Mouse (Mus musculus) splenic B cell, adult 2 months (primary cell): Measurements from ENCODE around the gene Icosl.
"Not testable (repeated sequence)": the region's sequence is repeated elsewhere in the genome, so short reads cannot be mapped to it uniquely, and the experiment has no call there.

ENCODE experiments used
- DNase-seq: peaks from one replicate; pipeline ENCODE4 v3.0.0-alpha.2; 2011; ENCODE audit warnings: low read depth, low spot score
- H3K27me3 ChIP-seq: 2 replicates; pipeline ENCODE4 v1.6.1; 2012; ENCODE audit warnings: mild to moderate bottlenecking, low read length, moderate library complexity, mixed read lengths; ENCODE audit not compliant: control insufficient read depth, poor library complexity, insufficient read depth, severe bottlenecking
- H3K36me3 ChIP-seq: 2 replicates; pipeline ENCODE4 v1.6.1; 2012; ENCODE audit warnings: mild to moderate bottlenecking, low read length, moderate library complexity, mixed read lengths; ENCODE audit not compliant: control insufficient read depth, poor library complexity, insufficient read depth, severe bottlenecking

Gene Icosl

GRCm38 (mm10) chr10:78069101-78070011 lies at the start of gene Icosl:
Gene Icosl (plus strand): TSS chr10:78069302.
- peak; percentile 91 for DNase-seq
- Histone ChIP-seq H3K36me3 (peaks cover 31% of the 10 kb centered on the region), H3K27me3 (no peaks in the 10 kb centered on the region)

GRCm38 (mm10) chr10:78019984-78020383 lies 49.1 kb upstream of the Icosl start:
- DNase-seq, H3K36me3 ChIP-seq, H3K27me3 ChIP-seq: not testable (repeated sequence)

GRCm38 (mm10) chr10:78025453-78025852 lies 43.6 kb upstream of the Icosl start:
- not testable (repeated sequence) for H3K27me3 ChIP-seq, H3K36me3 ChIP-seq
- DNase-seq: peak; percentile 54

DNA sequence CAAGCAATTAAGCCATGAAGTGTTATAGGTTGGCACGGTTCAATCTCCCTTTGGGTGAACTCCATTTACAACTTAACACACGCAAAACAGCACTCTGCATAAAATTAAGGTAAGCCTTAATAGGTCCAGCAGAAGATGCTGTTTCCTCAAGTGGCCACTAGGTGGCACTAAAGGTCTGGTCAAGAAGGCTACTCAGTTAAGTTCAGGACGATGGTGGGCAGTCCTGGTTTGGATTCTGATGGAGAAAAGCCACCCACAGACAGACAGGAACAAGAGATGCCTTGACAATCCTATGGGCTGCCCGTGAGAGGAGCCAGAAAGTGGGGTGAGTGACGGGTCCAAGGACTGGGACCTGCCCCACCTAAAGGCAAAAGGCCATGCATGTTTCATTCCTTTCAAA lies 41.0 kb upstream of the Icosl start:
- DNase-seq: peak; percentile 90
- Histone ChIP-seq H3K36me3 (no peaks in the 10 kb centered on the region), H3K27me3 (no peaks in the 10 kb centered on the region)

DNA sequence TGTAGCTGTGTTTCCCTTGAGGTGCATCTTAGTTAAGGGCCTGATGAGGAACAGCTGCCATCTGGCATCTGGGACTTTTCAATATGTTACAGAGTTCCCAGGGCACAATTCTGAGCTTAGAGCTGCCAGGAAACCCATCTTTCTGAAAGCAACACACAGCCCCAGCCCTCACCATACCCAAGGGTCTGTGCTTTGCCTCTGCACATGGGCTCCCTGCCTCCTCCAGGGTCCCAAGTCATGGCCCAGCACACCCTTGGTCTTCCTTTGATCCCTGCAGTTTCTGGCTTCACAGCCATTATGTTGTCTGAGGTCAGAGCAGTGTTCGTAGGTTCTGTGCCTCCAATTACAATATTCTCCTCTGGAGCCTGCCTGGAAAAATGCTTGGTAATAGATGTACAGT lies 40.0 kb upstream of the Icosl start:
- Histone ChIP-seq H3K27me3 (no peaks in the 10 kb centered on the region), H3K36me3 (no peaks in the 10 kb centered on the region)
- DNase-seq: no peak

- DNase-seq: no peak
- Histone ChIP-seq H3K36me3 (no peaks in the 10 kb centered on the region), H3K27me3 (no peaks in the 10 kb centered on the region)
Observed at GRCm38 (mm10) chr10:78031987-78032386, 37.1 kb upstream of the Icosl start.

- Histone ChIP-seq H3K27me3 (no peaks in the 10 kb centered on the region), H3K36me3 (no peaks in the 10 kb centered on the region)
- no peak for DNase-seq
Observed at GRCm38 (mm10) chr10:78037139-78037538, 32.0 kb upstream of the Icosl start.

DNA sequence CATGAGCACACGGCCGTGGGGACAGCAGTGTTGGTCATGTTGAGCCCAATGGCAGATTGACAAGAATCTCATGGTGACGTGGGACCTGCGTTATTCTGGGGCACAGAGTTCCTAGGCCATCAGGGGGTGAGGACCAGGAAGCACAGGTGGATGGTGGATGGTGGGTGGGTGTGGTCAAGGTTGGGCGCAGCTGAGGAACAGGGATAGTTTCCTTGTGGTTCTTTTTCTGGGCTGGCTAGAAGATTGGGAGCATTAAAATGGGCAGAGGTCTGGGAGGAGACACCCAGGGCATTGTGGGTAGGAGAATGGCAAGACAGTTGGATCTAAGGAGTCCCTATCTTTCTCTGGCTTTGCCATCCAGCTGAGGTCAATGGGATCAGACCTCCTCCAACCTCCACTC lies 27.5 kb upstream of the Icosl start, which contains the start of gene Dnmt3l:
Gene Dnmt3l, plus strand, starts transcription at position 301 of the 400 bp plus-strand sequence.
- no peaks in the 10 kb centered on the region for H3K27me3 ChIP-seq
- DNase-seq: no peak
- H3K36me3 ChIP-seq: no peaks in the 10 kb centered on the region

DNA sequence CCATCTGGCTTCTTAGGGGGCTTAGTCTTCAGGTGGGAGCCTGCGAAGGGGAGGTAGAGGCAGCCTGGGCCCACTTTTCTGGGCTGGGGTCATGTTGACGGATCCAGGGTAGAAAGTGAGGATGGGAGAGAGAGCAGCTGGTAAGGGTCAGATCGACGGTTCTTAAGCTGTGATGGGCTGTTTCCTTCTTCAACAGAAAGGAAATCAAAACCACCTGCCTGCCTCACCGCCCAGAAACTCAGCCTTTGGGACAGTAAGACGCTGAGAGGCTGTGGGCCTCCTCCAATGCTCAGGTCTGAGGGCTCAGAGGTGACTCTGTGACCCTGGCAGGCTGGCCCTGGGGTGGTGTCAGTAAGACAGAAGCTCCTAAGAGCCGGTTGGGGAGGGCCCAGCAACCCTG lies 27.0 kb upstream of the Icosl start:
- DNase-seq: no peak
- H3K36me3 ChIP-seq: no peaks in the 10 kb centered on the region

DNA sequence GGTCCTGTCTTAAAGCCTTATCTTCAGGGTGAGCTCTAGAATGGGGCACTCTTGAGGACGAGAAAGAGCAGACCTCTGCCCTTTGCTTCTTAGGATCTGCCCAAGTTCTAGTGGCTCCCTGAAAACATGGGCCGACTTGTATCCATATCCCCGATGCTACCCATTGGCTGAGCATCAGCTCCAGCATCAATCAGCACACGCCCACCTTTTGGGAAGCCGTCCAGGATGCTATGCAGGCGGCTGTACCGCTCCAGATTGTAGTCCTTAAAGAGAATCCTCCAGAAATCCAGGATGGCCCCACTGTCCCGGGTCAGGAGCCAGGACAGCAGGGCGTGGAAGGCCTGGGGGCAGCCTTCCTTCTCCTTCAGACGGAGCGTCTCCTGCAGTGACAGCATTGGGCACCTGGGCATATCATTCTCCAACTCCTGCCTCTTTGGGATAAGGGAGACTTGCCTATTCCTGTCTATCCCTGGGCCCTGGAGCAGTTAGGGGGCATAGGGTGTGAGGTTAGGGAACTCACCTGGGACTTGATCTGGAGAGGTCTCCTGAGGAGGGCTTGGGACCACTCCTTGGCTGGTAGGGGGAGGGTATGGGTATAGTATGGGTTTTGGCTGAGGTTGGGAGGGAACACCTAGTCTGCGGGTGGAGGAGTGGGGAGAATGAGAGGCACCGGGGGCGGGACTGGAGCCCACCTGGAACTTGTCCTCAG lies 26.3 kb upstream of the Icosl start:
- DNase-seq: no peak
- Histone ChIP-seq H3K27me3 (no peaks in the 10 kb centered on the region), H3K36me3 (no peaks in the 10 kb centered on the region)

More for the DNA sequence above, 27.0 kb upstream of the Icosl start:
- H3K27me3 ChIP-seq: no peaks in the 10 kb centered on the region

DNA sequence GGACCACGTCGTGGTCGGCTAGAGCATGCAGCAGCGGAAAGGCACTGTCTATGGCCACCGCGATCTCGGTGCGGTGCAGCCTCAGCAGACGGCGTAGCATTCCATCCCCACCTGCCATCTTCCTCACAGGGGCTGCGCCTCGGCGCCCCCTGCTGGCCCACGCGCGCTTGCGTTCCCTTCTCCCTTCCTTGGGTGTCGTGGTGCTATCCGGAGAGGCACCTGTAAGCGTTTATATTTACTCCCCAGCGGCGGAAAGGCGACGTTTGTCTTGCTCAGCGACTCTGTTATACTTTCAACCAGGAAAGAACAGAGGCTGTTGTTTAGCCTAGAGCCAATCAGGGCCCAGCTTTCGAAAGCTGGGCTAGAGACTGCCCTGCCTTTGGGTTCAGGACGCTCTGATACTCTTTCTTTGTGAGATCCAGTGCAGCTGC lies 25.7 kb upstream of the Icosl start, which contains the start of gene Aire:
Gene Aire, minus strand, starts transcription at position 205 of the 431 bp plus-strand sequence.
- peak; percentile 85 for DNase-seq
- H3K36me3 ChIP-seq: no peaks in the 10 kb centered on the region
- H3K27me3 ChIP-seq: no peaks in the 10 kb centered on the region

- Histone ChIP-seq H3K27me3 (no peaks in the 10 kb centered on the region), H3K36me3 (no peaks in the 10 kb centered on the region)
- no peak for DNase-seq
Observed at GRCm38 (mm10) chr10:78044531-78044930, 24.6 kb upstream of the Icosl start.

GRCm38 (mm10) chr10:78046388-78046787 lies 22.7 kb upstream of the Icosl start:
- H3K36me3 ChIP-seq: no peaks in the 10 kb centered on the region
- H3K27me3 ChIP-seq: no peaks in the 10 kb centered on the region
- no peak for DNase-seq

- no peaks in the 10 kb centered on the region for H3K36me3 ChIP-seq
- no peak for DNase-seq
- no peaks in the 10 kb centered on the region for H3K27me3 ChIP-seq
Observed at GRCm38 (mm10) chr10:78048061-78048730, 20.9 kb upstream of the Icosl start.
